Mouse (Mus musculus): ENCODE measurements around the gene Slc36a4.

DNA sequence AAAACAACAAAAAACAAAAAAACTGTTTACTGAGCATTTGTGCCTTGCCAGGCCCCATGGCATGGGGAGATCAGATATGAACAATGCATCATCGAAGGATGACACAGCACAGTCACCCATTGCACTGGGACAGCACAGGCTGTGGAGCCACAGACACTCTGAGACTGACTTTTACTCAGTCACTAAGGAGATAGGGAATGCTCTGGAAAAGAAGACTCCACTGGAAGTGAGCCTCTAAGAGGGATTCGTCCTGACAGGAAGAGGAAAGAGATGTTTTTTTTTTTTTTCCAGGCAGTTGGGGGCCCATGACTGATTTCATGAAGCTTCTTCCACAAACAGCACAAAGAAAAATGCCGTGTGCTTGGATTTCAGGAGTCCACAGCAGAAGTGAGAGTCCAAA is 40.1 kb upstream of the Slc36a4 start:
- no peak for TF ChIP-seq CTCF (IDR thresholded peaks at IDR 0.05; ENCODE audit: extremely low read depth, insufficient read depth, insufficient read length, insufficient replicate concordance)
- no peak for TF ChIP-seq POLR2A (IDR thresholded peaks at IDR 0.05; ENCODE audit: low read depth, low read length)
